Mouse (Mus musculus): ENCODE measurements around the gene C1qtnf6.
A peak's percentile ranks its signal among the peaks of the same experiment; 100 is the strongest.

Gene C1qtnf6

GRCm38 (mm10) chr15:78546060-78546459, 14.8 kb upstream of the C1qtnf6 start:
- no peak for DNase-seq (ENCODE audit: extremely low spot score, low spot score)

GRCm38 (mm10) chr15:78544561-78545001, 13.4 kb upstream of the C1qtnf6 start, which contains the start of gene Sstr3:
TSS of gene Sstr3 (minus strand) at chr15:78544685.
- DNase-seq (ENCODE audit: extremely low spot score, low spot score): no peak

GRCm38 (mm10) chr15:78544041-78544440, 12.8 kb upstream of the C1qtnf6 start:
- no peak for DNase-seq (ENCODE audit: extremely low spot score, low spot score)

GRCm38 (mm10) chr15:78542767-78543303, 11.6 kb upstream of the C1qtnf6 start:
- DNase-seq (ENCODE audit: extremely low spot score, low spot score): no peak

GRCm38 (mm10) chr15:78542098-78542766, 11.0 kb upstream of the C1qtnf6 start:
- DNase-seq (ENCODE audit: extremely low spot score, low spot score): no peak

GRCm38 (mm10) chr15:78541606-78542005, 10.4 kb upstream of the C1qtnf6 start:
- no peak for DNase-seq (ENCODE audit: extremely low spot score, low spot score)

- DNase-seq (ENCODE audit: extremely low spot score, low spot score): no peak
Measured at GRCm38 (mm10) chr15:78541036-78541435, 9.8 kb upstream of the C1qtnf6 start.

- DNase-seq (ENCODE audit: extremely low spot score, low spot score): no peak
Measured at GRCm38 (mm10) chr15:78535723-78536421, 4.7 kb upstream of the C1qtnf6 start.

GRCm38 (mm10) chr15:78533346-78533835, 2.2 kb upstream of the C1qtnf6 start:
- no peak for DNase-seq (ENCODE audit: extremely low spot score, low spot score)

GRCm38 (mm10) chr15:78532566-78533345, 1.5 kb upstream of the C1qtnf6 start:
- DNase-seq (ENCODE audit: extremely low spot score, low spot score): no peak

GRCm38 (mm10) chr15:78531901-78532469, 769 bp upstream of the C1qtnf6 start:
- DNase-seq (ENCODE audit: extremely low spot score, low spot score): peak; percentile 94

GRCm38 (mm10) chr15:78531451-78531720, 170 bp upstream of the C1qtnf6 start:
- DNase-seq (ENCODE audit: extremely low spot score, low spot score): no peak

- no peak for DNase-seq (ENCODE audit: extremely low spot score, low spot score)
Measured at GRCm38 (mm10) chr15:78530141-78530540, 1.1 kb downstream of the C1qtnf6 start.

GRCm38 (mm10) chr15:78529428-78529990, 1.7 kb downstream of the C1qtnf6 start:
- DNase-seq (ENCODE audit: extremely low spot score, low spot score): peak; percentile 72

- no peak for DNase-seq (ENCODE audit: extremely low spot score, low spot score)
Measured at GRCm38 (mm10) chr15:78528726-78529411, 2.3 kb downstream of the C1qtnf6 start.

- no peak for DNase-seq (ENCODE audit: extremely low spot score, low spot score)
Measured at GRCm38 (mm10) chr15:78527973-78528372, 3.2 kb downstream of the C1qtnf6 start.

GRCm38 (mm10) chr15:78524163-78524562, 7.1 kb downstream of the C1qtnf6 start:
- no peak for DNase-seq (ENCODE audit: extremely low spot score, low spot score)

GRCm38 (mm10) chr15:78521892-78522291, 9.3 kb downstream of the C1qtnf6 start:
- DNase-seq (ENCODE audit: extremely low spot score, low spot score): no peak

GRCm38 (mm10) chr15:78521331-78521730, 9.9 kb downstream of the C1qtnf6 start:
- DNase-seq (ENCODE audit: extremely low spot score, low spot score): no peak

GRCm38 (mm10) chr15:78520112-78520715, 11.0 kb downstream of the C1qtnf6 start:
- DNase-seq (ENCODE audit: extremely low spot score, low spot score): no peak
